Mouse (Mus musculus) hindbrain, embryonic 14.5 days (tissue): ENCODE measurements around the gene Crb1. TPM values are rescaled to one million over a fixed set of nuclear protein-coding genes. Genes with fewer than 3 reads are reported as not detected.
"Not testable (repeated sequence)": the region's sequence is repeated elsewhere in the genome, so short reads cannot be mapped to it uniquely, and the experiment has no call there.

Source experiments
- ATAC-seq: fragments of 200-750 bp; cut with Nextera tagmentation; 2 replicates; pipeline ENCODE4 v1.8.0; 2017; ENCODE audit warnings: moderate number of reproducible peaks, mild to moderate bottlenecking, moderate TSS enrichment, moderate library complexity; ENCODE audit not compliant: low FRiP score
- DNase-seq: peaks from one replicate; pipeline ENCODE4 v3.0.0-alpha.2; 2015; ENCODE audit warnings: low spot score
- H3K27ac ChIP-seq: fragments of 300-500 bp; sonication (generic); 2 replicates; pipeline ENCODE4 v1.5.1; 2014; ENCODE audit warnings: mild to moderate bottlenecking, moderate library complexity
- H3K27me3 ChIP-seq: fragments of 300-500 bp; sonication (generic); 2 replicates; pipeline ENCODE4 v1.6.1; 2014; ENCODE audit warnings: mild to moderate bottlenecking, low read length, mixed read lengths; ENCODE audit not compliant: control insufficient read depth, insufficient read depth
- H3K36me3 ChIP-seq: fragments of 300-500 bp; sonication (generic); replicated peaks from 2 replicates; pipeline ENCODE4 v1.6.1; 2014; ENCODE audit not compliant: control insufficient read depth, insufficient read depth
- H3K4me1 ChIP-seq: fragments of 300-500 bp; sonication (generic); replicated peaks from 2 replicates; pipeline ENCODE4 v1.6.1; 2014; ENCODE audit warnings: antibody characterized with exemption, low read length, mixed read lengths; ENCODE audit not compliant: control insufficient read depth, insufficient read depth
- H3K4me2 ChIP-seq: fragments of 300-500 bp; sonication (generic); replicated peaks from 2 replicates; pipeline ENCODE4 v1.6.1; 2014; ENCODE audit warnings: mild to moderate bottlenecking, moderate library complexity
- H3K4me3 ChIP-seq: fragments of 300-500 bp; sonication (generic); replicated peaks from 2 replicates; pipeline ENCODE4 v1.5.1; 2014; ENCODE audit warnings: mild to moderate bottlenecking, low read length
- H3K9ac ChIP-seq: fragments of 300-500 bp; sonication (generic); 2 replicates; pipeline ENCODE4 v1.6.1; 2014
- H3K9me3 ChIP-seq: fragments of 300-500 bp; sonication (generic); 2 replicates; pipeline ENCODE4 v1.6.1; 2016; ENCODE audit warnings: low read length; ENCODE audit not compliant: control insufficient read depth
- WGBS: fragments of 180-500 bp; shearing (Covaris S2); extraction: QIAGEN DNeasy Blood & Tissue Kit; methylation state at CpG from one replicate; pipeline ENCODE4 v1.1.7; 2014; 5-methylcytosine and 5-hydroxymethylcytosine counted together
- polyA plus RNA-seq: library from polyadenylated mRNA; unstranded; fragments of >200 nt; fragmentation: Nextera tagmentation; extraction: Ambion mirVana; gene quantifications from 2 replicates; pipeline ENCODE4 v1.2.1, GENCODE M21; 2014

Gene Crb1
- 1.2 and 2.0 TPM in 2 replicates for polyA plus RNA-seq

DNA sequence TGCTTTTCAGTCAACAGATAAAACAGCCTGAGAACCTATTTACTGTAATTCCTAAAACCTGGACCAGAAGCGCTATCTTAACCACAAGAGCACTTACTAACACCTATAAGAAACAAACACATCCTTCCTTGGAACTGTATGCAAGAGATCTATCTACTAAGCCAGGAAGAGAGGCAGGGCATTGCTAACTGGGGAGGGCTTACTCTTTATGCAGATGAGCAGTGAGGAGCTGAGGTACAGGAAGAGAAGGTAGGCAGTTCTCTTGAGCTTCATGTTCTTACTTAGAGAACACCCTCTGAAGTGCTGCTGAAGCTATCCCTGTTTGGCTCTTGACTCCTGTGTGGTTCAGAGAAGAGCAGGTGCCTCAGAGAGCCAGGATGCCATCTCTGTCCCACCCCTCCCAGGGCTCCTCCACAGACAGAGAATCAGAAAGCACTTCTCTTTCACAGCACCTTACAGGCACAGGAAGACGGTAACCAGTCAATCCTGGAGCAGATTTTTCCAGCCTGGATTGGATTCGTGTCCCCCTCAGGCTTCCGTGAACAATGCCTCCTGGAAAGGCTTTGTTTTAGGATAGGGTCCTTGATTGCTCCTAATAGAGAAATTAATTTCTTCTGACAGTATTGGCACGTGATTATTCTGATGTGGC is at the start of gene Crb1:
Crb1 (minus strand) TSS at position 463 of the 649 bp plus-strand sequence.
- H3K27me3 ChIP-seq, result no peaks in the 10 kb centered on the region
- peak within 1 kb of the TSS; percentile 58 for H3K9ac ChIP-seq
- peak within 1 kb of the TSS; percentile 57 for H3K4me2 ChIP-seq
- 6% methylated on average over 5 of the region's 5 CpGs for WGBS
- no peaks in the 10 kb centered on the region for H3K36me3 ChIP-seq
- H3K27ac ChIP-seq, result peak within 1 kb of the TSS; percentile 72
- peaks cover 15% of the 10 kb centered on the region for H3K4me1 ChIP-seq
- ATAC-seq (peak; percentile 79), DNase-seq (peak; percentile 63)
- H3K4me3 ChIP-seq, result peak within 1 kb of the TSS; percentile 33
- no peaks in the 10 kb centered on the region for H3K9me3 ChIP-seq

DNA sequence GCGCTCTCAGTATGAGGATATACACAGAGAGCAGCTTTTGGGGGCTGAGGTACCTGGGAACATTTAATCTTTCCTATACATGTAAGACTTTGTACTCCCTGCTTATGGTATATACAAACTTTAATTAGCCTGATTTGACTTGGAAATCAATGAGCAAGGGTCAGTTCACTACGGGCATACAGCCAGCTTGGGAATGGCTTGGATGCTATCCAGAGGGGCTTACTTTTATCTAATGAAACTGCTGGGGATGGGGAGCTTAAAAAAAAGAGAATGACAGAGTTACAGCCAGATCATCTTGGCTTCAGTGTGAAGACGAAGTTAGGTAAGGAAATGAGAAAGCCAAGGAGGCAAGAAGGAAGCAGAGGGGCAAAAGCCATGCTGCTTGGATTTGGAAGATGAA is 48.1 kb upstream of the Crb1 start:
- no peak for ATAC-seq
- 31% methylated on average over 3 of the region's 3 CpGs for WGBS

DNA sequence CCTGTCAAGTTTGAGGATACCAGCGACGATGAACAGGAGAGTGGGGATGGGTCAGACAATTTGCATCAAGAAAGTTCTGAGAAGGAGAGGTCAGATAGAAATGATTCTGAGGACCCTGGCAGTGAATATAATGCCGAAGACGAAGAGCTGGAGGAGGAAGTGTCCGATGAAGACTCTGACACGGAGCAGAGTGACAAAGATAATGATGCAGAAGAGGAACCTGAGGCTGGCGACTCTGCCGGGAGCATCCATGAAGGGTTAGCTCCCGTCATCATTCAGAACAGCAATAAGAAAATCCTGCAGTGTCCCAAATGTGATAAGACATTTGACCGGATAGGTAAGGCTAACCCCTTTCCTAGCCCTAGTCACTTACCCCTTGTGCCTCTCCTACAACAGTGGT is 47.0 kb upstream of the Crb1 start:
- Histone ChIP-seq H3K27me3 (no peaks in the 10 kb centered on the region), H3K4me1 (peaks cover 40% of the 10 kb centered on the region), H3K36me3 (peaks cover 17% of the 10 kb centered on the region), H3K4me3 (peak overlapping the region; percentile 73), H3K4me2 (peak overlapping the region; percentile 78), H3K9ac (peak overlapping the region; percentile 88), H3K9me3 (no peaks in the 10 kb centered on the region), H3K27ac (no peak overlapping the region)
- no peak for ATAC-seq
- DNase-seq, result no peak
- WGBS, result 44% methylated on average over 10 of the region's 10 CpGs

More for the DNA sequence above, 48.1 kb upstream of the Crb1 start:
- Histone ChIP-seq H3K27me3 (no peaks in the 10 kb centered on the region), H3K4me3 (peak overlapping the region; percentile 20), H3K27ac (no peak overlapping the region), H3K9me3 (no peaks in the 10 kb centered on the region), H3K4me2 (peak overlapping the region; percentile 78), H3K36me3 (peaks cover 27% of the 10 kb centered on the region), H3K4me1 (peaks cover 40% of the 10 kb centered on the region), H3K9ac (peak overlapping the region; percentile 31)
- peak; percentile 46 for DNase-seq

DNA sequence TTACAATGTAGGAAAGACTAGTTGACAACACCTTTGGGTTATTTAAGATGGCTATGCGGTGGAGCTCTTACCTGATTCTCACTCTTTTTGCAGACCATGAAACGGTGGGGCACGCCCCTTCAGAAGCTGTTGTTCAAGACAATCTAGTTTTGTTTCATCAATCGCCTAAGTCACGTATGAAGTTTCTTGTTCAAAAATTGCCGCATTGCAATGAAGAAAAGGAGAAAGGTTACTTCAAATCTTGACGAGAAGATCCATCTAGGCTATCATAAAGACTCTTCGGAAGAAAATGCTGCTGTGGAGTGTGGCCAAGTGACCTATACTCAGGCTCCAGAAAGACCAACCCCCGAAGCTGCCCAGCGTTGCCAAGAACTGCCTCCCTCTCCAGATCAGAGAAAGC is 46.0 kb upstream of the Crb1 start:
- WGBS, result 21% methylated on average over 10 of the region's 10 CpGs
- H3K4me2 ChIP-seq, result peak overlapping the region; percentile 78
- H3K9ac ChIP-seq, result peak overlapping the region; percentile 88
- H3K4me3 ChIP-seq, result peak overlapping the region; percentile 73
- H3K9me3 ChIP-seq, result no peaks in the 10 kb centered on the region
- no peak for DNase-seq
- peaks cover 17% of the 10 kb centered on the region for H3K36me3 ChIP-seq
- no peaks in the 10 kb centered on the region for H3K27me3 ChIP-seq
- peak overlapping the region; percentile 78; the same call in 1 of the 2 replicates for H3K27ac ChIP-seq
- no peak for ATAC-seq
- peaks cover 40% of the 10 kb centered on the region for H3K4me1 ChIP-seq

- peak within 1 kb of the TSS; percentile 88 for H3K9ac ChIP-seq
- peak within 1 kb of the TSS; percentile 73 for H3K4me3 ChIP-seq
- peak within 1 kb of the TSS; percentile 78 for H3K27ac ChIP-seq
- peaks cover 39% of the 10 kb centered on the region for H3K4me1 ChIP-seq
- peak; percentile 97 for ATAC-seq
- H3K36me3 ChIP-seq, result peaks cover 16% of the 10 kb centered on the region
- peak within 1 kb of the TSS; percentile 78 for H3K4me2 ChIP-seq
- peak; percentile 92 for DNase-seq
- H3K9me3 ChIP-seq, result no peaks in the 10 kb centered on the region
- under 1% methylated on average over 80 of the region's 88 CpGs for WGBS
- no peaks in the 10 kb centered on the region for H3K27me3 ChIP-seq
These were observed 45.2 kb upstream of the Crb1 start, which contains the start of gene Zbtb41 for GRCm38 (mm10) chr1:139421875-139422791. Zbtb41 (plus strand) TSS chr1:139422288.

DNA sequence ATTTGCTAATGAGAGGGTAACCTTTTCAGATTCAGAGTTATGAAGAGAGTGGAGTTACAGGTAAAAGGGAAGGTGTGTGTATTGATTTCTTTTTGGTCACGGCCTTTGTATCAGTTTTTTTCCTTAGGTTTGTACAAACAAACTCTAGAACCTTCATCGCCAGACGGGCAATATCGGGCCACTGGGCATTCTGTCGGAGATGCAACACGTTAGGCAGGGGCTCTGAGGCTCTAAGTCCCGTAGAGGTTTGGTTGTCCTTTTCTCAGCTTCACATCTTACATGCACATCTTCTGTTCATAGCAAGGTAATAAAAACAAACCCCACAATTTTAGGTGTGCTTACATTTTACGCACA is 44.6 kb upstream of the Crb1 start:
- H3K27ac ChIP-seq, result peak overlapping the region; percentile 78; the same call in 1 of the 2 replicates
- peaks cover 34% of the 10 kb centered on the region for H3K4me1 ChIP-seq
- ATAC-seq (no peak; the same call in 1 of the 2 replicates), DNase-seq (no peak)
- peak overlapping the region; percentile 78 for H3K4me2 ChIP-seq
- no peaks in the 10 kb centered on the region for H3K9me3 ChIP-seq
- H3K27me3 ChIP-seq, result no peaks in the 10 kb centered on the region
- peak overlapping the region; percentile 88 for H3K9ac ChIP-seq
- 4% methylated on average over 8 of the region's 8 CpGs for WGBS
- peaks cover 13% of the 10 kb centered on the region for H3K36me3 ChIP-seq
- peak overlapping the region; percentile 73 for H3K4me3 ChIP-seq

DNA sequence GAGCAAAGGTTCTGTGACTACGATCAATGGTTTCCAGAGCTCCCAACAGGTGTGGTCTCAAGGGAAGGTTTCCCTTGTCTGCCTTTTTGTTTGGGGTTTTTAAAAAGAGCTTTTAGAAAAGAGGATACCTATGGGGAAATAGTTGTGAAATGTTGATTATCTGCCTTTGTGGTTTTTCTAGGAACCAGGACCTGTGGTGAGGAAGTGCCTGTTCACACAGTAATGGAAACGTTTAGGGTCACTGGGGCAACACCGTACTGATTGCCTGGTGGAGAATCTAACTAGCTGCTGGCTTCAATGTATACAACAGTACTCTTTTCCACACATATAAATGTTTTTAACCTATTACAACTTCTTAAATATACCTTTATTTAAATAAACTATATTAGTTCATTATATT is 36.6 kb upstream of the Crb1 start:
- Histone ChIP-seq H3K9me3 (no peaks in the 10 kb centered on the region), H3K27me3 (no peaks in the 10 kb centered on the region), H3K4me3 (no peak overlapping the region), H3K27ac (no peak overlapping the region), H3K4me1 (no peaks in the 10 kb centered on the region), H3K36me3 (no peaks in the 10 kb centered on the region), H3K4me2 (no peak overlapping the region), H3K9ac (no peak overlapping the region)
- DNase-seq (no peak), ATAC-seq (no peak)
- 93% methylated on average over 3 of the region's 3 CpGs for WGBS

DNA sequence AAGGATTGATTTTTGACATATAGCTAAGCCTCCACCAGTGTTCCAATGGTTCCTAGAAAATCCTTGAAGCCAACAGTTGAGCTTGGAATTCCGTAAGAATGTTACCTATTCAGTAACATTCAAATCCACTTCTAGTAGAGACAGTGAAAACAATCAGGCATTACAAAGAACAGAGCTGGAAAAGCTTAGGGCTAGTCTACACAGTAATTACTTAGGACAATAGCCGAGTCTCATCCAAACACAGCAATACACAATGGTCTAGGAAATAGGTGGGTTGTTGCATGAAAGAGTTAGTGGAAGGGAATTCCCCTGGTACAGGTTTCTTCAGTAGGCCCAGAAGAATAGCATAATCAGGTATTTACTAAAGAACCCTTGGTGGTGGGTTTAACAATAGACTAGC is 35.5 kb upstream of the Crb1 start:
- not testable (repeated sequence) for H3K4me2 ChIP-seq, H3K36me3 ChIP-seq, H3K27ac ChIP-seq, H3K27me3 ChIP-seq, H3K9ac ChIP-seq, DNase-seq, H3K4me1 ChIP-seq, H3K4me3 ChIP-seq, ATAC-seq, H3K9me3 ChIP-seq
- WGBS, result 88% methylated on average over 2 of the region's 2 CpGs

GRCm38 (mm10) chr1:139407701-139408100 is 30.8 kb upstream of the Crb1 start:
- Histone ChIP-seq H3K9ac (no peak overlapping the region), H3K36me3 (no peaks in the 10 kb centered on the region), H3K4me2 (no peak overlapping the region), H3K27me3 (no peaks in the 10 kb centered on the region), H3K4me3 (no peak overlapping the region), H3K9me3 (no peaks in the 10 kb centered on the region), H3K27ac (no peak overlapping the region), H3K4me1 (no peaks in the 10 kb centered on the region)
- WGBS, result 59% methylated on average over 5 of the region's 5 CpGs
- DNase-seq, result no peak
- ATAC-seq, result no peak
